Mouse (Mus musculus) mature B cell (primary cell): ENCODE measurements around the gene Haghl.

Experiments
- in situ Hi-C: fragments of 300-500 bp; cut with MboI; formaldehyde crosslinking; loops from 2 replicates; pipeline ENCODE4 v1.14.3; 2019

Gene Haghl

GRCm38 (mm10) chr17:25785281-25785745, at the start of gene Haghl:
TSS of gene Haghl (minus strand) at chr17:25785673.
- in situ Hi-C loops, result no loop called here

- in situ Hi-C loops, result no loop called here
Measured at GRCm38 (mm10) chr17:25834595-25835222, 49.2 kb upstream of the Haghl start.

GRCm38 (mm10) chr17:25833961-25834594, 48.6 kb upstream of the Haghl start:
- in situ Hi-C loops, result no loop called here

DNA sequence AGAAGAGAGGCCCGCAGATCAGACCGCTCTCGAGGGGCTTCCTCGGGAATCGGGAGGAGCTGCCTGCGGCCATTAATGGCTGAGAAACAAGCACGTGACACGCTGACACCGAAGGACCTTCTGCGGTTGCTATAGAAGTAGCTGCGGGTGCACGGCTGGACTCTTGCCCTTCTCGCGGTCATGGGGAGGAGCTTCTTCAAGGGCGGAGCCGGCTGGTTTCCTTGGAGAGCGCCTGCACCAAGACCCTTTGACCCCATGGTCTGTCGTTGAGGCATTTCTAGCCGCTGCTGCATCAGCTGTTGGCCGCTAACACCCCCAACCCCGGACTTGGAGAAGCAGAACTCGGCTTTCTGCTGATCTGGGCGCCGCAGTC, 47.8 kb upstream of the Haghl start, which contains the start of gene Stub1:
Gene Stub1, minus strand, starts transcription at position 114 of the 373 bp plus-strand sequence.
- in situ Hi-C loops, result no loop called here

DNA sequence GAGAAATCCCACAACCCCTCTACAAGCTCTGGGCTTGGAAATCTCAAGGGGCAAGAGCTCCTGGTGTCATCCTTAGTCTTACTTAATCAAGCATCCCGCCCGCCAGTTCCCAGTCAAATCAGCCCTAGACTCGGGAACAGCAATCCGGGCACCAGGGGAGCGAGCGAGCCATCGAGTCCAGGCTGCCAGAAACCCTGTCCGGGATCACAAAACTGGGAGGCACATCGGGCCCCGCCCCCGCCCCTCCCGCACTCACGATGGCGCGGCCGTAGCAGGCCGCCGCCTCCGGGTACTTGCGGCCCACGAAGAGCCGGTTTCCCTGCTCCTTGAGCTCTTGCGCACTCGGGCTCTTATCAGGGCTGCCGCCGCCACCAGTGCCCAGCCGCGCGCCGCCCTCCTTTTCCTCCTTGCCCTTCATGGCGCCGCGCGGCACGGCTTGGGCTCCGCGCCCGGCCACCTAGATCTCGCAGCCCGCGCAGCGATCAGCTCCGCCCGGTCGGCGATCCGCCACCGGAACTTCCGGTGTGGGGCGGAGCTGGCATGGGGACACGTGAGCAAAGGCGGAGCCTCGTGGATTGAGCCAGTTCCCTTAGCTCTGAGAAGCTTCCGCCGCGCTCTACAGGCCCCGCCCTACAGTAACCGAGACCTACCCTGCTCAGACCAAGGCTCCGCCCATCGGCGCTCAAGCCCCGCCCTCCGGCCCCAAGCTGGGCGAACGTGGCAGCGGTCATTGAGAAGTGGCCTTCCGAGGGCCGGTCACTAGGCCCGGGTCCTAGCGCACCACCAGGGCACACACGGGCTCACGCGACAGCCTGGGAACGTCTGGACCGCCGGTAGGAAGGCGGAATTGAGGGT, 47.2 kb upstream of the Haghl start:
- in situ Hi-C loops, result no loop called here

DNA sequence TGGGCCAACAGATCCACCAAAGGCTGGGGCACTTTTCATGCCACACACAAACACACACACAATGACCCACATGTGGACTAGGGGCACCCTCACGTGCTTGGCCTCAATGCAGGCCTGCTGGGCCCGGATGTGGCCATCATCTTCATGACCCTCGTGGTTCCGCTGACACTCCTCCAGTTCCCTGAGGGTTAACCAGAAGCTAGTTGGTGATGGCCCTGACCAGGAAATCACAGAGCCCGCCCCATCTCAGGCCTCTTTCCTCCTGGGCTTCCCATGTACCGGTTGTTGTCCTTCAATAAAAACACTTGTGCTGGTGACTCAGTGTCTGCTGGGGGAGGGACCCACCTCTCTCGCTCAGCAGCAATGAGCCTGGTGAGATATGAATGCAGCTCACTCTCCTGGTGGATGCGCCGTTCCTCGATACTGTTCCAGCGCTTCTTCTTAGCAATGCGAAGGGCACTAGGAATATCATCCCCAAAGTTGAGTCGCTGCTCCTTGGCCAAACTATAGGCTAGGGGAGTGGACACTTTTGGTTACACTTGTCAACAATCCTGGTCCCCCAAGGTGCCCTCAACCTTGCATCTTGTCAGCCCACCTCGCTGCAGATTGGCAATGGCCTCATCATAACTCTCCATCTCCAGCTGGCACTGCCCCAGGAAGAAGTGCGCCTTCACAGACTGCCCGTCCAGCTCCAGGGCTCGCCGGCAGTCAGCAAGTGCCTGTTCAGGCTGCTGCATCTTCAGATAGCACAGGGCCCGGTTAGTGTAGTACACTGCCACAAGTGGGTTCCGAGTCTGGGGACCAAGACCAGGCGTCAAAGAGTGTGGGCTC, 46.2 kb upstream of the Haghl start:
- in situ Hi-C loops, result no loop called here

DNA sequence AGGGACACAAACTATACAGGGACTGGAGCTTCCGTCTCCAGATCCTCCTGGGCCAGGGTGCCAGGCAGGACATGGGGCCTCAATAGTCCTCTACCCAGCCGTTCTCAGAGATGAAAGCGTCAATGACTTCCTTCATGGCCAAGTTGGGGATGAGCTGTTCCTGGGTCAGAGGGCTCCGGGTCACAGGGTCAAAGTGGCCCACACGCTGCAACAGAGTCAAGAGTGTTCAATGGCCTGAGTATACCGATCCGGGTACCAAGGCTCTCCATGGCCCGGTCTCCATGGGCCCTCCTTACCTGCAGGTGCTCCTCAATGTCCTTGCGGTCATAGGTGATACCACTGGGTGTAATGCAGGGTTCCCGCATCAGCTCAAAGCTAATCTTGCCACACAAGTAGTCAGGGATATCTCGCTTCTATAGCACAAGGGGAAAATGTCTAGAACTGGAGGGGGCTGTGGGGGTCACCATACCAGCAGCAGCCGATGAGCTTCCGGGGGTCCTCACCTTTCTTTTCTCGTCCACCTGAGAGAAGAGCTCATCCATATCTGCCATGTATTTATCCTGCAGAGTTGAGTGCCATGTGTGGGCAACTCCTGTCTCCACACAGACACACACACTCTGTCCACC, 45.4 kb upstream of the Haghl start:
- in situ Hi-C loops, result no loop called here

DNA sequence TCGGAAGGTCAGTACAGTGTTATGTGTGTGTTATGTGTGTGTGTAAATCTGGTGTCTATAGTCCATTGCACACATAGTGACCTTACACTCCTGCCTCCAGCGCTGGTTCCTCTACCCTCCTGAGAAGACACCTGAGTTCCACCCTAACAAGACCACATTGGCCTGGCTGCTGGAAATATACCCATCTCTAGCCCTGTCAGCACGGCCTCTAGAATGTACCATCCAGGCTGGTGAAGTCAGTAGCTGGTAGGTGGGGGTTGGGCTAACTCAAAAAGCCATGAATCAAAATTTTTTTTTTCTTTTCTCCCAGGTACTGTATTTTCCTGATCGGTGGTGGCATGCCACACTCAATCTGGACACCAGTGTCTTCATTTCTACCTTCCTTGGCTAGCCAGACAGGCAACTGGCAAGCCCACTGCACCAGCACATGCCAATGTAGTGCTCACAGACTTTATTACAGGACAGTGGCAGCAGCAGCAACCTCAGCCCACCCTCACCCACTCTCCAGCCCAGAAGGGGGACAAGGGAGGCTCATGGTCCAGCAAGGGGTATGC, 44.8 kb upstream of the Haghl start:
- in situ Hi-C loops, result no loop called here

DNA sequence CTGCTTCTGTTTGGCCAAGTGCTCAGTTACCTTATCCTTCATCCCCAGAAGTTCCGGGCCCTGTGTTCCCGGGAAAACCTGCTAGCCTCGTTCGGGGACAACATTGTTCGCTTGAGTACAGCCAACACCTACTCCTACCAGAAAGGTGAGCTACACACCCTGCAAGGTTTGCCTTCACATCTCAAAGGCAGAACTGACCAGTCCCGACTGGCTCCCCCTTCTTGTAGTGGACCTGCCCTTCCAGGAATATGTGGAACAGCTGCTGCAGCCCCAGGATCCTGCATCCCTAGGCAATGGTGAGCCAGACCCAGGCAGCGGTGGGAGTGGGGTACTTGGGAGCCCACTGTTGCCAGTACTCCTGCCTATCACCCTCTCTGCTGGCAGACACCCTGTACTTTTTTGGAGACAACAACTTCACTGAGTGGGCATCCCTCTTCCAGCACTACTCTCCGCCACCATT, 44.1 kb upstream of the Haghl start:
- in situ Hi-C loops, result no loop called here

DNA sequence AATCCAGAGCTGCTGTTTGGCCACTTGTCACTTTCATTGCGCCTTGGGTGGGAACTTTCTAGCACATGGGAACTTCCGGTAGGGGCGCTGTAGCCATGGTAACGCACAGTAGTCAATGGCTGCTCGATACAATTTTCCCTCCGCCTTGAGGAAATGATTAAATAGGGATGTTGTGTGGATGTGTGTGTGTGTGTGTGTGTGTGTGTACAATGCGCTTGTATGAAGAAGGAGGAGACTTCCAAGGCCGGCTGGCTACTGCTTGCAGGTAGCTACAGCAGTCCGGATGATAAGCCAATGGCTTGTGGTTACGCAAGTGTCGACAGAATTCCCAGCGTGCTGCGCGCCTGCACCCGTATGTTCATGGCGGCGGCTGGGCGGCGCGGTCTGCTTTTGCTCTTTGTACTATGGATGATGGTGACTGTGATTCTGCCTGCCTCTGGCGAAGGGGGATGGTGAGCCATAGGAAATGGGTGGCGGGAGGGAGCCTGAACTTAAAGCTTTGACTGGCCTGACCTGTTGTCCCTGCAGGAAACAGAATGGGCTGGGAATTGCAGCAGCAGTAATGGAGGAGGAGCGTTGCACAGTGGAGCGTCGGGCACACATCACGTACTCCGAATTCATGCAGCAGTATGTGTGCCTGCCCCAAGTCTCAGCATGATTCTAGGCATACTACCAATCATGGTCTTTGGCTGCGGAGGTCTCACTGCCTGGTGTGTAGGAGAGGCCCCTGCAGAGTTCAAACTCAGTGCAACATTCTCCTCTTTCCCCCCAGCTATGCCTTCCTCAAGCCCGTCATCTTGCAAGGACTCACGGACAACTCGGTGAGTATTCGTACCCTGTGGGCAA, 43.5 kb upstream of the Haghl start, which contains the start of gene Jmjd8:
Gene Jmjd8, plus strand, starts transcription at position 156 of the 846 bp plus-strand sequence.
- in situ Hi-C loops, result no loop called here

DNA sequence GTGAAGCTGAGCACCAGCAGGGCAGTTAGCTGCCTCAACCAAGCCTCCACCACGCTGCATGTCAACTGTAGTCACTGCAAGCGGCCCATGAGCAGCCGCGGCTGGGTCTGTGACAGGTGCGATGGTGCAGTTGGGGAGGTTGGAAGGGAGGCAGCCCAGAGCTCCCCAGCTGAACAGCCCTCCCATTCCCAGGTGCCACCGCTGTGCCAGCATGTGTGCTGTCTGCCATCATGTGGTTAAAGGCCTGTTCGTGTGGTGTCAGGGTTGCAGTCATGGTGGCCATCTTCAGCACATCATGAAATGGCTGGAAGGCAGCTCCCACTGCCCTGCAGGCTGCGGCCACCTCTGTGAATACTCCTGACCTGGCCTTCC, 42.7 kb upstream of the Haghl start:
- in situ Hi-C loops, result no loop called here

DNA sequence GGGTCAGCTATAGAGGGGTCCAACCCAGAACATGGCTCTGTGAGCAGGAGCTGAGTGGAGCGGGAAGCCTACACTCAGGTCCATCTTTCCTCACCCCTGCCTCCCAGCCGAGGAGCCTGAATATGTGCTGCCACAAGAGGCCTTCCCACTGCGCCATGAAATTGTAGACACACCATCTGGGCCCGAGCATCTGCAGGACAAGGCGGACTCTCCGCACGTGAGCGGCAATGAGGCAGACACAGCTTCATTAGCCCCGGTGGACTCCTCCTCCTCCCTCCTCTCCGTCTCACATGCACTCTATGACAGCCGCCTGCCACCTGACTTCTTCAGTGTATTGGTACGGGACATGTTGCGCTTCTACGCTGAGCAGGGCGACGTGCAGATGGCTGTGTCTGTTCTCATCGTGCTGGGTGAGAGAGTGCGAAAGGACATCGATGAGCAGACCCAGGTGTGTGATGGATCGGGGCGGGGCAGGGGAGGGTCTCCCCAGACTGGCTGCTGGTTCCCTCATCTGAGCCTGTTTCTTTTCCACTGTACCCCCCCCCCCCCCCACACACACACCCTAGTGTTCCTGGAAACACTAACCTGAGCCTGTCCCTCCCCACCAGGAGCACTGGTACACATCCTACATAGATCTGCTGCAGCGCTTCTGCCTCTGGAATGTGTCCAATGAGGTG, 42.2 kb upstream of the Haghl start:
- in situ Hi-C loops, result no loop called here

GRCm38 (mm10) chr17:25827011-25827410, 41.5 kb upstream of the Haghl start:
- in situ Hi-C loops, result no loop called here

DNA sequence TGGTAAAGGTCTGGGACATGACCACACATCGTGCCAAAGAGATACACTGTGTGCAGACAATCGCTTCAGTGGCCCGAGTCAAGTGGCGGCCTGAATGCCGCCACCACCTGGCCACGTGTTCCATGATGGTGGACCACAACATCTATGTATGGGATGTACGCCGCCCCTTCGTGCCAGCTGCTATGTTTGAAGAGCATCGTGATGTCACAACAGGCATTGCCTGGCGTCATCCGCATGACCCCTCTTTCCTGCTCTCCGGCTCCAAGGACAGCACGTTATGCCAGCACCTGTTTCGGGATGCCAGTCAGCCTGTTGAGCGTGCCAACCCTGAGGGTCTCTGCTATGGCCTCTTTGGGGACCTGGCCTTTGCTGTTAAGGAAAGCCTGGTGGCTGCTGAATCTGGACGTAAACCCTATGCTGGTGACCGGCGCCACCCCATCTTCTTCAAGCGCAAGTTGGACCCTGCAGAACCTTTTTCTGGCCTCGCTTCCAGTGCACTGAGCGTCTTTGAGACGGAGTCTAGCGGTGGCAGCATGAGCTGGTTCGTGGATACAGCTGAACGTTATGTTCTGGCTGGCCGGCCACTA, 40.6 kb upstream of the Haghl start:
- in situ Hi-C loops, result no loop called here

DNA sequence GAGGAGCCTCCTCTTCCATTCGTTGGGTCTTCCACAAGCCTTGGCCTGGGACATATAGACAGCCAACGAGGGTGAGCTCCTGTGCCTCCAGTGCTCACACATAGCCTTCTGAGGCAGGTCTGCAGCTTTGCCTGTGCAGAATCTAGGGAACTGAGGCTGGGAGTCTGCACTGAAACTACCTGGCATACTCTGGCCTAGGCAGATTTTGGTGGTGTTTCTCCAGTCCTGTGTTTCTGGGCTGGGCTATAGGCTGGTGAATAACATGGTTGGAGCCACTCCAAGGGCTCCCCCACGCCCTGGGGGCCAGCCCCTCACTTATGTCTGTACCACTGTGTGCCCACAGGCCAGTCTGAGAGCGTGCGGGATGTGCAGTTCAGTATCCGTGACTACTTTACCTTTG, 39.8 kb upstream of the Haghl start:
- in situ Hi-C loops, result no loop called here

DNA sequence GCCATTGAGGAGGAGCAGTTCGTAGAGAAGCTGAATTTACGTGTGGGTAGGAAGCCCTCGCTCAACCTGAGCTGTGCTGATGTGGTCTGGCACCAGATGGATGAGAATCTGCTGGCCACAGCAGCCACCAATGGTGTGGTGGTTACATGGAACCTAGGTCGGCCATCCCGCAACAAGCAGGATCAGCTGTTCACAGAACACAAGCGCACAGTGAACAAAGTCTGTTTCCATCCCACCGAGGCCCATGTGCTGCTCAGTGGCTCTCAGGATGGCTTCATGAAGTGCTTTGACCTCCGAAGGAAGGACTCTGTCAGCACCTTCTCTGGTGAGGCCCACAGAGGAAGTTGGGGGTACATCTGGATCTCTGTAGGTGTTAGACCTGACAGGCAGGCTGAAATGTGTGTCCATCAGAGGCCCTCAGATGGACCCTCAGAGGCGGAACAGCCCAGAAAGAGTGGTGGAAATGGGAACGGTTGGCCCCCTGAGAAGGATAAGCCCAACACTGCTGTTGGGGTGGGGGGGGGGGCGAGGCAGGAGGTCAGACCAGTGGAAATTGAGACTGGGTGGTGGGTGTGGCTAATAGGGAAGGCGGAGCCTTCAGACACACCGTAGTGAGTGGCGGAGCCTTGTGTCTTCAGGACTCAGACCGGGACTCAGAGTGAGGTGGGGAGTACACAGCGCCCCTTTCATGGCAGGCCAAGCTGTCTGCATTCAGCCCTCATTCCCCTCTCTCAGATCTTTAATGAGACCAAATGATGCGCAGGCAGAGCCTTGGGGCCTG, 39.1 kb upstream of the Haghl start:
- in situ Hi-C loops, result no loop called here

DNA sequence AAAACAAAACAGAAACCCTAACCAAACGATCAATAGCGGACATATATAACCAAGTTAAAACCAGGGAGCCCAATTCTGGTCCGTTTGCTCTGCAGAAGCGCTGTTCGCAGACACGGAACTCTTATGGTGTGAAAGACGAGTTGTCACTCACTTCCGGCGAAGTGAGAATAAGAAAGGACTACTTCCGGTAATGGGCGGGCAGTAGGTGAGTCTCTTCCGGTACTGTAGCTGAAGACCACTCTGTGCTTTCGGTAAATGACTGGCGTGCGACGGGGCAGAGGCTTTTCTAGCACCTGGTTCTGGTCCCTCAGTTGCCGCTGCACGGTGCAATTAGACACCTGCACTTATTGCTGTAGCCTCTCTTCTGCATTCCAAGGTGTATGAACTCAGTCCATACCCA, 38.0 kb upstream of the Haghl start, which contains the start of gene Wdr24:
Gene Wdr24, plus strand, starts transcription at position 176 of the 400 bp plus-strand sequence.
- in situ Hi-C loops, result no loop called here
